Mouse (Mus musculus) natural killer cell, adult 2 months (primary cell): ENCODE results near the gene 4930404N11Rik.

ENCODE experiments used
- DNase-seq, 2 experiments: peaks; one replicate each; pipeline ENCODE4 v3.0.0; 2022; ENCODE audit warnings: low spot score in 2 of 2

4930404N11Rik gene

GRCm38 (mm10) chr10:81328386-81328785 lies 37.2 kb downstream of the 4930404N11Rik start, which contains the start of gene Tbxa2r:
Gene Tbxa2r (plus strand): TSS chr10:81328731.
- peak in 1 of 2 experiments; percentile 44 for DNase-seq

- no peak for DNase-seq
Measured at GRCm38 (mm10) chr10:81327959-81328358, 37.7 kb downstream of the 4930404N11Rik start.

GRCm38 (mm10) chr10:81326858-81327257 lies 38.8 kb downstream of the 4930404N11Rik start:
- DNase-seq: no peak

GRCm38 (mm10) chr10:81325781-81326180 lies 39.8 kb downstream of the 4930404N11Rik start:
- no peak for DNase-seq

- no peak for DNase-seq
Measured at GRCm38 (mm10) chr10:81325176-81325575, 40.4 kb downstream of the 4930404N11Rik start.

GRCm38 (mm10) chr10:81323791-81324530 lies 41.7 kb downstream of the 4930404N11Rik start:
- DNase-seq: no peak

GRCm38 (mm10) chr10:81323141-81323775 lies 42.4 kb downstream of the 4930404N11Rik start:
- DNase-seq: no peak

GRCm38 (mm10) chr10:81322444-81322843 lies 43.2 kb downstream of the 4930404N11Rik start:
- DNase-seq: no peak

- DNase-seq: no peak
Measured at GRCm38 (mm10) chr10:81321436-81321835, 44.2 kb downstream of the 4930404N11Rik start.

GRCm38 (mm10) chr10:81320550-81321347 lies 44.9 kb downstream of the 4930404N11Rik start, which contains the start of gene Cactin:
Gene Cactin (plus strand): TSS chr10:81321103.
- peak; percentile 99 for DNase-seq

- no peak for DNase-seq
Measured at GRCm38 (mm10) chr10:81319741-81320549, 45.7 kb downstream of the 4930404N11Rik start.

- no peak for DNase-seq
Measured at GRCm38 (mm10) chr10:81319330-81319699, 46.3 kb downstream of the 4930404N11Rik start.

- no peak for DNase-seq
Measured at GRCm38 (mm10) chr10:81318589-81319329, 46.9 kb downstream of the 4930404N11Rik start.

- no peak for DNase-seq
Measured at GRCm38 (mm10) chr10:81317273-81317672, 48.3 kb downstream of the 4930404N11Rik start.

- peak in 1 of 2 experiments; percentile 34 for DNase-seq
Measured at GRCm38 (mm10) chr10:81316338-81317060, 49.1 kb downstream of the 4930404N11Rik start.

- no peak for DNase-seq
Measured at GRCm38 (mm10) chr10:81315587-81315986, 50.0 kb downstream of the 4930404N11Rik start.

GRCm38 (mm10) chr10:81314201-81314600 lies 51.4 kb downstream of the 4930404N11Rik start:
- no peak for DNase-seq

- DNase-seq: no peak
Measured at GRCm38 (mm10) chr10:81313581-81313980, 52.0 kb downstream of the 4930404N11Rik start.
